Mouse (Mus musculus): Measurements from ENCODE around the gene Gm47955. TPM values are rescaled to one million over a fixed set of nuclear protein-coding genes. Genes with fewer than 3 reads are reported as not detected.
"Not testable (repeated sequence)": the region's sequence is repeated elsewhere in the genome, so short reads cannot be mapped to it uniquely, and the experiment has no call there.

Gene Gm47955
- polyA plus RNA-seq, 1 experiment from 2014 or later = not detected

GRCm38 (mm10) chr1:82972046-82972445, 12.0 kb downstream of the Gm47955 start:
- Histone ChIP-seq H3K4me3 (no peak overlapping the region), H3K9me3 (no peaks in the 10 kb centered on the region), H3K27ac (no peak overlapping the region), H3K4me2 (no peak overlapping the region), H3K27me3 (no peaks in the 10 kb centered on the region), H3K4me1 (no peaks in the 10 kb centered on the region), H3K9ac (no peak overlapping the region), H3K36me3 (no peaks in the 10 kb centered on the region)
- WGBS = 61% methylated on average over 4 of the region's 4 CpGs
- no peak for ATAC-seq (ENCODE audit: insufficient number of reproducible peaks, low FRiP score, low TSS enrichment, low read depth)

GRCm38 (mm10) chr1:82973244-82973643, 13.2 kb downstream of the Gm47955 start:
- no peaks in the 10 kb centered on the region for H3K27me3 ChIP-seq
- no peak overlapping the region for H3K27ac ChIP-seq
- no peaks in the 10 kb centered on the region for H3K4me1 ChIP-seq
- H3K4me3 ChIP-seq = no peak overlapping the region
- no peaks in the 10 kb centered on the region for H3K36me3 ChIP-seq
- H3K9ac ChIP-seq = no peak overlapping the region
- no peaks in the 10 kb centered on the region for H3K9me3 ChIP-seq
- WGBS = 77% methylated on average over 1 of the region's 1 CpGs
- ATAC-seq (ENCODE audit: insufficient number of reproducible peaks, low FRiP score, low TSS enrichment, low read depth) = no peak
- no peak overlapping the region for H3K4me2 ChIP-seq

DNA sequence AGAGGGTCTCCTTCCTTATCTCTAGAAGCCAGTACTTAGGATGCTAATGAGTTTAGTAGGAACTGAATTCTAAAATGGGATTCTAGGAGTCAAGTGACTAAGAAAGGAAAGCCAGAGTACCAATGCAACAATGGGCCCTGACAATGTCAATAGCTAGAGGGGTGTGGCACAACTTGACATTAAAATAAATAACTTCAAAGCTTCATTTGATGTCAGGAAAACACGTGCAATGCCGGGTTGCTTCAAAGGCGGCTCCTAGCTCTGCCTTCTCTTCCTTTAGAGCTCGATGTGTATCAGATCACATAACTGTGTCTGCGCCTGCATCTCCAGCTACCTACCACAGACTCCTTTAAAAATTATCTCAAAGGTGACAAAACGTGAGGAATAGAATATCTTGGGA, 13.8 kb downstream of the Gm47955 start:
- Histone ChIP-seq H3K4me2 (no peak overlapping the region), H3K27ac (no peak overlapping the region), H3K4me1 (no peaks in the 10 kb centered on the region), H3K27me3 (no peaks in the 10 kb centered on the region), H3K9me3 (no peaks in the 10 kb centered on the region), H3K9ac (no peak overlapping the region), H3K4me3 (no peak overlapping the region), H3K36me3 (no peaks in the 10 kb centered on the region)
- WGBS = 54% methylated on average over 6 of the region's 6 CpGs
- no peak for ATAC-seq (ENCODE audit: insufficient number of reproducible peaks, low FRiP score, low TSS enrichment, low read depth)

DNA sequence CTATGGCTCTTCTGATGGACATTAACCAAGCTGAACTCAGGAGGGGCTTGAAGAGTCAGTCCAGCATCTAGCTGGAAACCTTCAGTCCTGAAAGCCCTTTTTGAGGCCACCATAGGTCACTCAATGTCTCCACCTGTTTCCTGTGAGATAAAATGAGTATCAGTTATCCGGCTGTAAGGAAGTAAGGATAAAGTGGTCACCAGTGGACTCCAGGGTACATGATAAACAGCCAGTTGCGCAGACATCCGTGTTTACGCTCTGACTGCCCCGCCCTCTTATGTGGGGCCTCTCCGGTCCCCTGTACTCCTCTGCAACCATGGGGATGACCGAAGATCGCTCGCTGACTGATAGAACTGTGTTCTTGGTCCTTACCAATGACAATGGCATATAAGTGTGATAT, 14.3 kb downstream of the Gm47955 start:
- Histone ChIP-seq H3K9me3 (no peaks in the 10 kb centered on the region), H3K36me3 (no peaks in the 10 kb centered on the region), H3K27ac (no peak overlapping the region), H3K27me3 (no peaks in the 10 kb centered on the region), H3K4me3 (no peak overlapping the region), H3K9ac (no peak overlapping the region), H3K4me1 (no peaks in the 10 kb centered on the region), H3K4me2 (no peak overlapping the region)
- ATAC-seq (ENCODE audit: insufficient number of reproducible peaks, low FRiP score, low TSS enrichment, low read depth) = no peak
- WGBS = 85% methylated on average over 9 of the region's 9 CpGs

- no peak overlapping the region for H3K4me3 ChIP-seq
- no peak overlapping the region for H3K4me2 ChIP-seq
- no peak overlapping the region for H3K27ac ChIP-seq
- no peak overlapping the region for H3K9ac ChIP-seq
- H3K36me3 ChIP-seq = no peaks in the 10 kb centered on the region
- no peaks in the 10 kb centered on the region for H3K9me3 ChIP-seq
- ATAC-seq (ENCODE audit: insufficient number of reproducible peaks, low FRiP score, low TSS enrichment, low read depth) = no peak
- H3K27me3 ChIP-seq = no peaks in the 10 kb centered on the region
- no peaks in the 10 kb centered on the region for H3K4me1 ChIP-seq
- 81% methylated on average over 5 of the region's 5 CpGs for WGBS
Observed at GRCm38 (mm10) chr1:82975750-82976149, 15.7 kb downstream of the Gm47955 start.

- ATAC-seq (ENCODE audit: insufficient number of reproducible peaks, low FRiP score, low TSS enrichment, low read depth) = no peak
Observed at GRCm38 (mm10) chr1:82977840-82978239, 17.8 kb downstream of the Gm47955 start.

DNA sequence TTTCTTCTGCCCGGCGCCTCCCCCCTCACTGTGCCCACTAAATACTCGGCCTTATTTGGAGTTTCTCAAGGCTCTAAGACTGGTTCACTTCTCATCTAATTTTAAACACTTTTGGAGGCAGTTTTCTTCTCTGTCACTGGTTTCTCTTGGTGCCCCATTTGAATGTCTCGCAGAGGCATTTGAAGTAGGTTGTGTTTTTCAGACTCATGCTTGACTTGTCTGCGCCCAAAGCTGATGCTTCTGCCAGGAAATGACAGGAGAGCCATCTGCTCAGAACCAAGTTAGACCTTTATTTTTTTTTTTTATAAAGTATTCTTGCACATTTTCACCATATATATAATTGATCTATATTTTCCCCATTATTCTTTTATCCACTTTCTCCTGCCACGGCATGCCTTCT, 26.7 kb downstream of the Gm47955 start:
- no peak overlapping the region for H3K4me3 ChIP-seq
- ATAC-seq (ENCODE audit: insufficient number of reproducible peaks, low FRiP score, low TSS enrichment, low read depth) = no peak
- H3K4me2 ChIP-seq = no peak overlapping the region
- H3K27me3 ChIP-seq = no peaks in the 10 kb centered on the region
- no peak overlapping the region for H3K9ac ChIP-seq
- WGBS = 93% methylated on average over 6 of the region's 6 CpGs
- no peak overlapping the region for H3K27ac ChIP-seq
- no peaks in the 10 kb centered on the region for H3K4me1 ChIP-seq
- H3K36me3 ChIP-seq = no peaks in the 10 kb centered on the region
- no peaks in the 10 kb centered on the region for H3K9me3 ChIP-seq

More at GRCm38 (mm10) chr1:82977840-82978239, 17.8 kb downstream of the Gm47955 start:
- Histone ChIP-seq H3K27ac (no peak overlapping the region), H3K27me3 (no peaks in the 10 kb centered on the region), H3K36me3 (no peaks in the 10 kb centered on the region), H3K4me3 (no peak overlapping the region), H3K4me2 (no peak overlapping the region), H3K9ac (no peak overlapping the region), H3K9me3 (no peaks in the 10 kb centered on the region), H3K4me1 (no peaks in the 10 kb centered on the region)

GRCm38 (mm10) chr1:82987530-82988198, 27.6 kb downstream of the Gm47955 start:
- no peaks in the 10 kb centered on the region for H3K4me1 ChIP-seq
- no peaks in the 10 kb centered on the region for H3K36me3 ChIP-seq
- no peak overlapping the region for H3K9ac ChIP-seq
- H3K27me3 ChIP-seq = no peaks in the 10 kb centered on the region
- 33% methylated on average over 4 of the region's 4 CpGs for WGBS
- H3K27ac ChIP-seq = no peak overlapping the region
- no peak overlapping the region for H3K4me2 ChIP-seq
- ATAC-seq (ENCODE audit: insufficient number of reproducible peaks, low FRiP score, low TSS enrichment, low read depth) = no peak
- H3K9me3 ChIP-seq = no peaks in the 10 kb centered on the region
- H3K4me3 ChIP-seq = no peak overlapping the region

GRCm38 (mm10) chr1:82991062-82991461, 31.0 kb downstream of the Gm47955 start:
- Histone ChIP-seq H3K9ac (no peak overlapping the region), H3K4me2 (no peak overlapping the region), H3K36me3 (no peaks in the 10 kb centered on the region), H3K4me3 (no peak overlapping the region), H3K27ac (no peak overlapping the region), H3K27me3 (no peaks in the 10 kb centered on the region), H3K9me3 (no peaks in the 10 kb centered on the region), H3K4me1 (no peaks in the 10 kb centered on the region)
- no peak for ATAC-seq (ENCODE audit: insufficient number of reproducible peaks, low FRiP score, low TSS enrichment, low read depth)
- 50% methylated on average over 4 of the region's 4 CpGs for WGBS

DNA sequence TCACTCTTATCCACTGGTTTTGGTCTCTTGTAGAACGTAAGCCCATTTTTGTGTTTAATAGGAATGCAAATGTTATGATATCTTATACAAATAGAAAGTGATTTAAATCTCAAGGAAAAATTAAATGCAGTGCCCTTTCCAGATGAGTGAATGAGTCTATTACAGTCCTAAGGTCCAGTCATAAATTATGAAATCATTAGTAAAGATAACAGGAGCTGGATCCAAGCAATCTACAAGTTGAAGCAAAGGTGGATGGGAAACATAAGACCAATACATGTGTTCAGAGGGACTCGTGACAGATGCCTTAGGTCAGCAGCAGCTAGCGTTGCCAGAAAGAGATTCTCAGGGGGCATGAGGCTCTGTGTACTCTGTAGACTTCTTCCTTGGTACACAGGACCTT, 31.5 kb downstream of the Gm47955 start:
- Histone ChIP-seq H3K27ac (no peak overlapping the region), H3K4me1 (no peaks in the 10 kb centered on the region), H3K27me3 (no peaks in the 10 kb centered on the region), H3K9ac (no peak overlapping the region), H3K36me3 (no peaks in the 10 kb centered on the region), H3K4me2 (no peak overlapping the region), H3K4me3 (no peak overlapping the region), H3K9me3 (no peaks in the 10 kb centered on the region)
- WGBS = 79% methylated on average over 3 of the region's 3 CpGs
- no peak for ATAC-seq (ENCODE audit: insufficient number of reproducible peaks, low FRiP score, low TSS enrichment, low read depth)

GRCm38 (mm10) chr1:82992093-82992492, 32.0 kb downstream of the Gm47955 start:
- Histone ChIP-seq H3K27me3 (no peaks in the 10 kb centered on the region), H3K4me2 (no peak overlapping the region), H3K4me1 (no peaks in the 10 kb centered on the region), H3K4me3 (no peak overlapping the region), H3K36me3 (no peaks in the 10 kb centered on the region), H3K9me3 (no peaks in the 10 kb centered on the region), H3K9ac (no peak overlapping the region), H3K27ac (no peak overlapping the region)
- 85% methylated on average over 6 of the region's 6 CpGs for WGBS
- ATAC-seq (ENCODE audit: insufficient number of reproducible peaks, low FRiP score, low TSS enrichment, low read depth) = no peak

GRCm38 (mm10) chr1:82993947-82994346, 33.9 kb downstream of the Gm47955 start:
- H3K27ac ChIP-seq = no peak overlapping the region
- no peaks in the 10 kb centered on the region for H3K36me3 ChIP-seq
- H3K4me2 ChIP-seq = no peak overlapping the region
- H3K9ac ChIP-seq = no peak overlapping the region
- no peak for ATAC-seq (ENCODE audit: insufficient number of reproducible peaks, low FRiP score, low TSS enrichment, low read depth)
- no peaks in the 10 kb centered on the region for H3K27me3 ChIP-seq
- 87% methylated on average over 3 of the region's 3 CpGs for WGBS
- no peak overlapping the region for H3K4me3 ChIP-seq
- H3K9me3 ChIP-seq = no peaks in the 10 kb centered on the region
- H3K4me1 ChIP-seq = no peaks in the 10 kb centered on the region

DNA sequence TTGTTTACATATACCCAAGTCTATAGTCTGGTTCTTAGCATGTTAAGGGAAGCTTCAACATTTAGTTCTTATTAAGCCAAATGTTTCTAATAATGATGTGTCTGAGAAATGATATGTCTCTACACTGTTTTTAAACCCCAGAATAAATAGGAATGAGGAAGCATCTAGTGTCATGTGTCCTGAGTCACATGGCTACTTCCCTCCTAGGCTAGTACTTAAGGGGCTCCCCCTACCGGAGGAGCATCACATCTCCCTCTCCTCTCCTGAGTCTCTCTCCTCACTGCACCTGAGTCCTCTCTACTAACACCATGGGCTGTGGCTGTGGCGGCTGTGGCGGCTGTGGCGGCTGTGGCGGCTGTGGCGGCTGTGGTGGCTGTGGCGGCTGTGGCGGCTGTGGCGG, 40.2 kb downstream of the Gm47955 start, which contains the start of gene Gm47959:
Gene Gm47959 (plus strand): TSS at position 243 of the 400 bp plus-strand sequence.
- H3K9me3 ChIP-seq; H3K27ac ChIP-seq; H3K4me2 ChIP-seq; ATAC-seq (ENCODE audit: insufficient number of reproducible peaks, low FRiP score, low TSS enrichment, low read depth); H3K4me3 ChIP-seq; H3K9ac ChIP-seq; H3K27me3 ChIP-seq; H3K36me3 ChIP-seq; H3K4me1 ChIP-seq: not testable (repeated sequence)
- 89% methylated on average over 9 of the region's 9 CpGs for WGBS
